Mouse (Mus musculus) cerebellum, adult 9-11 months (tissue): ENCODE data around the gene Mymk.

Experiments
- DNase-seq: peaks from one replicate; pipeline ENCODE4 v3.0.0; 2022

The Mymk gene

GRCm38 (mm10) chr2:27078312-27078711, 6.3 kb upstream of the Mymk start:
- DNase-seq, result no peak

DNA sequence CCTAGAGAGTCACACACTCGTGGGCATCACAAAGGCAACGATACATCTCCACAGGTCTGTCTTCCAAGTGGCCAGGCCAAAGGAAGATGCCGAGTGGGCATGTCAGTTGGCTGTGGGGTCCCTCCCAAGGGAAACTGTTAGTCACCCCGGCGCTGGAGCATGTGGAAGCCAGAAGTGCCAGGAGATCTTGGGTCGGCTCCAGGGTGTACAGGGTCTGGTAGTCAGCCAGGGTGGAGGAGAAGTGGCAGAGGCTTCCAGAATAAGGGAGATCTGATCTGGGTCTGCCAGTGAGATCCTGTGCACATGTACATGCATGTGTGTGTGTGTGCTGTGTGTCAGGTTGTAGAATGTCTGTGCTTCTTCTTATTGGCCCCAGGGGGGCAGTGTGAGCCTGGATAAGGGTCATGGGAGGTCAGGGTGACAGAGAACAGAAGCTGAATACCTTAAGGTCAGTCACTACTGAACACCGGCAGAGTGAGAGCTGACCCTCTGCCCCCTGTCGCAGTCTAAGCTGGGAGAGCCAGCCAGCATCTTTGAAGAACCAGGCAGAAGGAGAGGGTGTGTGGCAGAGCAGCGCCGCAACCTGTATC, 5.8 kb upstream of the Mymk start:
- no peak for DNase-seq

GRCm38 (mm10) chr2:27075485-27075884, 3.5 kb upstream of the Mymk start:
- peak; percentile 30 for DNase-seq

- no peak for DNase-seq
Measured at GRCm38 (mm10) chr2:27074804-27075203, 2.8 kb upstream of the Mymk start.

- DNase-seq, result no peak
Measured at GRCm38 (mm10) chr2:27073407-27073806, 1.4 kb upstream of the Mymk start.

DNA sequence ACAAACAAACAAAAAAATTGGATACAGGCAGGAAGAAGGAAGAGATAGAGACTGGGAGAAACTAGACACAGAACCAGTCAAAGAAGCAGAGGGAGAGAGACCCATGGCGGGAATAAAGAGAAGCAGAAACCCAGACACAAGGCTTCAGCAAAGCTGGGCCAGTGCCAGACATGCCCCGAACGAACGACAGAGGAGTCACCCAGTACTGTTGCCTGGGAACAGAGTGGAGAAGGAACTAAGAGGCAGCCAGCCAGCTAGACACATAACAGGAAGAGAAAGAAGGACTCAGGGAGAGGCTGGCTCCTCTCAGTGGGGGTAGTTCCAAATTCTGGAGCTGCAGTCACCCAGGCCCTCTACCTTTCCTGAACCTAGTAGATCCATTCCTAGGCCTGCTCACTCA, 842 bp downstream of the Mymk start:
- peak; percentile 38 for DNase-seq

DNA sequence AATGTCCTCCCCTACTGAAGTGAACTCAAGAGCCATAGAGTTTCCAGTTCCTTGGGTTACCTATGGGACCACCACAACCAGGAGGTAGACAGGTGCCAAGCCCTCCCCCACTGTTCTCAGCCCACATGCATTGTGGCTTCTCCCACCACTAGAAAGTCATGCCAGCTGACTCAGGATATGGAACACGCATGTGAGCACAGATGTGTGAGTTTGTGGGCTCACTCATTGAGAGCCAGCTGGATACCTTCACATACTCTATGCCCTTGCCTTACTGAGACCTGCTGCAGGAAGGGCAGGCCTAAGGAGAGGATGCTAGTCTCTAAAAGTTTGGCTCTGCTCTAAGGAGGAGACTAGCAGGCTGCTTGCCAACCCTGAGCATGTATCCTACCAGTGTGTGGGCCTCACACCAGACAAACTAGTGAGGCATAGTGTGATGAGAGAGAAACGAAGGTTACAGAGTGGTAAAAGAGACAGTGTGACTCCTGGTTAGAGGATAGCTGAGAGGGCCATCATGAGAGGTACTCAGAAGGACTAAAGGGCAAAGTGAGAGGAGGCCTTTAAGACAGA, 1.6 kb downstream of the Mymk start:
- no peak for DNase-seq

- DNase-seq, result no peak
Measured at GRCm38 (mm10) chr2:27069646-27070045, 2.3 kb downstream of the Mymk start.

DNA sequence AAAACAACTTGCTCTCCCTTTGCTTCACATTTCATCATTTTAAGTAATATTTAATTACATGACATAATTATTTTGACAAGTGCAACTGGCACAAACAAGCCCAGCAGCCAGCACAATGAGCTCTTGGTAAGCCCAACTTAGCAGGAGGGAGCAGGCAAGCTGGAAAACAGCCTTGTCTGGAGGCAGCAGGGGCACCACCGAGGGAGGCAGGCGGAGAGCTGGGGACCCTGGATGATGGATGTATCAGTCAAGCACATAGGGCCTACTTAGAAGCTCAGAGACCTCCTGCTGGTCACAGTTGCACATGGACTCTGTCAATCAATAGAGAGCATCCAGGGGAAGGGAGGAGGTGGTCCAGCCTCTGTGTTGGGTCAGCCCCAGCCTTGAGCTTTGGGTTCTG, 4.0 kb downstream of the Mymk start:
- no peak for DNase-seq

DNA sequence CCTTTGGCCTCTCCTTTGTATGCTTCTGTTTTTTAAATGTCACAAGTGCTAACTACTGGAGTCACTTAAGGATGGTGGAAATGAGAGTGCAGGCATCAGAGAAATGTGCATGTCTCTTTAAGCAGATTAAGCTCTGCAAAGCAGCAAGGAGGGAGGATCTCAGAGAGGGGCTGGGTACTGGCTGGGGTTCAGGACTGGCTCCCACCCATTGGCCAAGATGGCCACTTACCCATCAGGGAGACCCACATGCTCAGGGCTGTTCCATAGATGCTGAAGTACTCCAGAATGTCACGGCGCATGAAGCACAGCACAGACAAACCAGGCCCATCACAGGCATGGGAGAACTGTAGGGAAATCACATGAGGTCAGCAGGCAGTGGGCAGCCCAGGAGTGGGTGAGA, 4.9 kb downstream of the Mymk start:
- no peak for DNase-seq

- DNase-seq, result no peak
Measured at GRCm38 (mm10) chr2:27059187-27059586, 12.8 kb downstream of the Mymk start.

DNA sequence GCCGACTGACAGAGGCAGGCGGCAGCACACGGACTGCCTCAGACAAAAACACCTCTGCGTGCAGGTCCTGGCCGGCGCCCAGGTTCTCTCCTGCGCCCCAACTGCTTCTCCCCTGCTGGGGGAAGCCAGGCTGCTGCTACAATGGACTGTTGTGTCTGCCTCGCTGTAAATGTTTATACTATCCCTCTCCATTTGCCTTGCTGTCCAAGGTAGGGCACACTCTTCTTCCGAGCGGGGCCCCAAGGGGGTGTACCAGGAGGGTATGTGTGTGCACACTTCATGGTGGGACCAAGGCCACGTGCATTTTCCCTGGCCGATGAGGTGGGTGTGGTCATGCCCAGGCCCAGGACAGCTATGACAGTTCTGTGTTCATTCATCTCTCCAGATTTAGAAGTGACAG, 13.2 kb downstream of the Mymk start:
- DNase-seq, result no peak

- no peak for DNase-seq
Measured at GRCm38 (mm10) chr2:27058251-27058650, 13.7 kb downstream of the Mymk start.

DNA sequence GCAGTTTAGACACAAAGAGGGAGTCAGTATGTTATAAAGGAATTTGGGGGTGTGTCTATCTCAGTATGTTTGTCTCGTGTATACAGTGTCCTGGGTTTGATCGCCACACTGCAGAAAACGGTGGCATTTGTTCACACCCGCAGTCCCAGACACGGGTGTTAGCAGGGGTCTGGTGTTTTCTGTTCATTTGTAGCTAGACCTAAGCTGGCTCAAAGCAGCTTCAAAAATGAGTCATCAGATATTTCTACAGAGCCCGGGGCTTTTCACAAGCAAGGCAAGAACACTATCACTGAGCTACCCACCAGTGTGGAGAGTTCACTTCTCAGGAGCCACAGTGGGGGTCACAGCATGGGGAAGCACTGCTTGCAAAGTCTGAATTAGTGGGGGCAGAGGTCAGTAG, 22.6 kb downstream of the Mymk start:
- no peak for DNase-seq

GRCm38 (mm10) chr2:27045979-27046770, 25.8 kb downstream of the Mymk start:
- DNase-seq, result no peak

DNA sequence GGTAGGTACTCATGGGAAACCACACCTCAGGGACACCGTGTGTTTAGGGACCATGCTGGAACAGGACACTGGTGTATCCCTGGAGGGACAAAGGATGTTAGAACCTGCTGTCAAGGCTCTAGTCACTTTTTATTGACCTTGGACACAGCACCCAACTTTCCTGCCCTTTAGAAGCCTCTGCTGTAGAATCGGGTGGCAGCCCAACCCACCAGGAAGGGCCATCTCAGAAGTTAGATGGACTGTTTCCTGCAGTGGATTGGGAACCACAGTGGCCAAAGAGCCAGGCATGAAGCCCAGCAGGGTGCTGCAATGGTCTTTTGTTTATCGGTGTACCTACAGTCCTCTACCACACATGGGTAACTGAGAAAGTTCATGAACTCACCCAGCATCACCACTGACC, 27.3 kb downstream of the Mymk start:
- no peak for DNase-seq

DNA sequence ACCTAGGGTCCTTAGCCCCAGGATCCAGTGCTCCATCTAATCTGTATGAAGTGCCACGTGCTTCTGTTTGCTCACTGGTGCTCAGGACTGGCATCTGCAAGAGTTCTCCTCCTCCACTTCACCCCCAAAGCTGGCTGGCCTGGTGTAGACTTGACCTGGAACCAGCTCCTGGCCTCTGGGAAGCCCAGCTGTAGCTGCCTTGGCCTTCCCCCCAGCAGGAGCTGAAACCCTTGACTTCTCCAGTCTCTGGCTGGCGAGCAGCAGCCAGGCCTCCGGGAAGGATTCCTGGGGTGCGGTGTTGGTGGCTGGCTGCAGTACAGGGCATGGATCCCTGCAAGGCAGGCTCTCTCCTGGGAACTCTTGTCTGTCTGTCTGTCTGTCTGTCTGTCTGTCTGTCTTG, 27.8 kb downstream of the Mymk start:
- no peak for DNase-seq

DNA sequence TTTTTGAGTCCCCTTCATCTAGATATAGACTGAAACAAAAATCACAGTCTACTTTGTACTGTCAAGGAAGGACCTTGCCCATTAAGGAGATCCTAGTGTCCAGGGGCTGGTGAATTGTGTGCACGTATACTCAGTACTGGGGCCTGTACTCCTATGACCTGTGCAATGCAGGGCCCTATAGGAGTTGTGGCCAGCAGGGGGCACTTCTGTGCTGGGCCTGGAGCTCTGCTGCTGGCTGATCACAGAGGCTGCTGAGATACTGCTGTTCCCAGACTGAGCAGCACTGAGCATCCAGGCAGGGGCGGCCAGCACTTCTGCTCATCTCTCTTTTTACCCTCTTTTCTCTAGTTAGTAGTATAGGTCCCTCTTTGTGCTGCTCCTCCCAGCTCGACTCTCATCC, 28.5 kb downstream of the Mymk start:
- peak; percentile 61 for DNase-seq

DNA sequence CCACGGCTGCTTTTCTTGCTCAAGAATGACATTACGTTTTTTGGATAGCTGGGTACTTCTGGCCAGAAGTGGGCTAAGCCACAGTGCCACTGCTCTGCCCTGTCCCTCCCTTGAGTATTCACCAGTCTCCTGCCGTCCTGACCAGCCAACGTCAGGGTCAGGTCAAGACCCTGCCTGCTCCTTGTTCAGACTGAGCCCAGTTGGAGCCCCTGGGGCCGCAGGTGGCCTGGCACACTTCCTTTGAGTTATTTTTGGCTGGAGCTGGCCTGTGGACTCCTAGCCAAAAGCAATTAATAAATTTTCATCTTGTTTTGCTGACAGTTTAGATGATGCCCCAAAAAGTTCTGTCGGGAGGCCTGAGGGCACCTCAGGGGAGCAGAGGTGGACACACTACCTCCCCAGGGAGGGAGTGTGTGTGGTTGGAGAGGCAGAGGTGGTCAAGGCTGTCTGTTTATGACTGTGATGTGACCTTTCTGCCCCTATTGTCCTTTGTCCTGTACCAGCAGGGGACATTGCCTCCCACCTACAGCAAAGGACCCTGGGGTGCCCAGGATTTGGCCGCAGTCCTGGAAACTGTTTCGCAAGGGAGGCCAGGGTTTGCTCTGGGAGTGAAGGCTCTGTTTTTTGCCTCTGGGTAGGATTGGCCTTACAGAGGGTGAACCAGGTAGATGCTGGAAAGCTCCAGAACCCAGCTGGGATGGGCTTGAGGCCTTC, 29.7 kb downstream of the Mymk start:
- no peak for DNase-seq

- peak; percentile 28 for DNase-seq
Measured at GRCm38 (mm10) chr2:27039286-27039685, 32.7 kb downstream of the Mymk start.

DNA sequence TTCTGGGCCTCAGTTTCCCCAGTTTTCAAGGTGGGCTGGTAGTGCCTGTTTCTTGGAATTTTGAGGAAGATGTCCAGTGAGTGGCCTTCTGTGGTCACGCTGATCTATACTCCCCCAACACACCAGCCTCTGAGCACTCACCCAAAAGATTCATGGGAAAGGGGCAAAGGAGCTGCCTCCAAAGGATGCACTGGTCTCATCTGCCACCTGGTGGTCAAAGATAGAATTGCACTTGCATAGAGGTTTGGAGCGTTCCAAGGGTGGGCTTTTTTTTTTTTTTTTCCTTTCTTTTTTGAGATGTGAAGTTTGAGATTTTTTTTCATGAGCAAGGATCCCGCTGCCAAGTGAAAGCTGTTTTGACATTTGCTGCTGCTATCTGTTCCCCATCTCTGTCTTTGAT, 33.4 kb downstream of the Mymk start:
- peak; percentile 56 for DNase-seq

GRCm38 (mm10) chr2:27037008-27037407, 35.0 kb downstream of the Mymk start:
- DNase-seq, result no peak

DNA sequence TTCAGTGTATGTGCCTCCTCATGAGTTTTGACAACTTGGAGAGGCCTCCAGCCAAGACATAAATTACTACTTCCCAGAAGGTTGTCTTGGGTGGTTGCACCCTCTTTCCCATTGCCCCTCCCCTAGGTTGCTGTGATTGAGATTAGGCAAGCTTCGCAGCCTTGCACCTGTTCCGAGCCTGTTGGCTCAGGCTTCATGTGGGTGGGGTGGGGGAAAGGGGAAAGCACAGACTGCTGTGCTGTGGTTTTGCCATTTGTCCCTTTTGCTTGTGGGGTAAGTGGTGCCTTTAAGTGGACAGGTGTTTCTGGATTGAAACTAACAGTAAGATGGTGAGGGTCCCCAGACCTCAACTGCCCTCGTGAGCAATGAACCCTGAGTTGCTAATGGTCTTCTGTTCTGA, 36.0 kb downstream of the Mymk start:
- DNase-seq, result no peak

- DNase-seq, result no peak
Measured at GRCm38 (mm10) chr2:27032361-27032760, 39.6 kb downstream of the Mymk start.
